Mouse (Mus musculus): ENCODE results near the gene Ttc6.

The Ttc6 gene

GRCm38 (mm10) chr12:57563909-57564308 lies at the start of gene Ttc6:
TSS of gene Ttc6 (plus strand) at chr12:57564113.
- no peak for DNase-seq (ENCODE audit: low read depth, low spot score)

- DNase-seq (ENCODE audit: low read depth, low spot score): no peak
Observed at GRCm38 (mm10) chr12:57514552-57514951, 49.4 kb upstream of the Ttc6 start.

GRCm38 (mm10) chr12:57515702-57516377 lies 48.1 kb upstream of the Ttc6 start:
- no peak for DNase-seq (ENCODE audit: low read depth, low spot score)

- no peak for DNase-seq (ENCODE audit: low read depth, low spot score)
Observed at GRCm38 (mm10) chr12:57528335-57528734, 35.6 kb upstream of the Ttc6 start.

- DNase-seq (ENCODE audit: low read depth, low spot score): no peak
Observed at GRCm38 (mm10) chr12:57530474-57530873, 33.4 kb upstream of the Ttc6 start.

GRCm38 (mm10) chr12:57534517-57534878 lies 29.4 kb upstream of the Ttc6 start:
- no peak for DNase-seq (ENCODE audit: low read depth, low spot score)

- no peak for DNase-seq (ENCODE audit: low read depth, low spot score)
Observed at GRCm38 (mm10) chr12:57534879-57535611, 28.9 kb upstream of the Ttc6 start.

- no peak for DNase-seq (ENCODE audit: low read depth, low spot score)
Observed at GRCm38 (mm10) chr12:57536056-57536908, 27.6 kb upstream of the Ttc6 start.

- DNase-seq (ENCODE audit: low read depth, low spot score): no peak
Observed at GRCm38 (mm10) chr12:57536909-57537670, 26.8 kb upstream of the Ttc6 start.

GRCm38 (mm10) chr12:57537791-57538587 lies 25.9 kb upstream of the Ttc6 start:
- DNase-seq (ENCODE audit: low read depth, low spot score): no peak

GRCm38 (mm10) chr12:57538588-57539550 lies 25.0 kb upstream of the Ttc6 start:
- DNase-seq (ENCODE audit: low read depth, low spot score): no peak

- DNase-seq (ENCODE audit: low read depth, low spot score): no peak
Observed at GRCm38 (mm10) chr12:57539551-57539985, 24.3 kb upstream of the Ttc6 start.

GRCm38 (mm10) chr12:57541118-57541517 lies 22.8 kb upstream of the Ttc6 start:
- DNase-seq (ENCODE audit: low read depth, low spot score): no peak

GRCm38 (mm10) chr12:57541931-57542745 lies 21.8 kb upstream of the Ttc6 start:
- no peak for DNase-seq (ENCODE audit: low read depth, low spot score)

GRCm38 (mm10) chr12:57542746-57543626 lies 20.9 kb upstream of the Ttc6 start:
- no peak for DNase-seq (ENCODE audit: low read depth, low spot score)

GRCm38 (mm10) chr12:57543627-57543991 lies 20.3 kb upstream of the Ttc6 start:
- no peak for DNase-seq (ENCODE audit: low read depth, low spot score)

- peak; percentile 54 for DNase-seq (ENCODE audit: low read depth, low spot score)
Observed at GRCm38 (mm10) chr12:57544641-57545370, 19.1 kb upstream of the Ttc6 start.
